Mouse (Mus musculus) C2C12 (cell line): Measurements from ENCODE around the gene Sult5a1. TPM values are rescaled to one million over a fixed set of nuclear protein-coding genes. Genes with fewer than 3 reads are reported as not detected.

Experiments
- H3K27me3 ChIP-seq: one replicate; pipeline ENCODE4 v1.6.1; 2011; ENCODE audit not compliant: control insufficient read depth, insufficient read depth, insufficient read length
- H3K36me3 ChIP-seq: one replicate; pipeline ENCODE4 v1.6.1; 2011; ENCODE audit not compliant: control insufficient read depth, insufficient read depth
- H3K4me3 ChIP-seq: one replicate; pipeline ENCODE4 v1.5.1; 2011; ENCODE audit warnings: mild to moderate bottlenecking, control low read depth; ENCODE audit not compliant: poor library complexity, insufficient read depth, severe bottlenecking
- H3K79me2 ChIP-seq: one replicate; pipeline ENCODE4 v1.6.1; 2011; ENCODE audit not compliant: control insufficient read depth, insufficient read depth
- H3K79me3 ChIP-seq: one replicate; pipeline ENCODE4 v1.6.1; 2011; ENCODE audit warnings: low read depth, control low read depth
- H3ac ChIP-seq: one replicate; pipeline ENCODE3; 2011; ENCODE audit warnings: low read depth; ENCODE audit not compliant: control insufficient read depth, insufficient read length
- CEBPB ChIP-seq: IDR thresholded peaks from one replicate; pipeline ENCODE4 v1.6.1; 2011; ENCODE audit warnings: low read depth, mild to moderate bottlenecking, control low read depth, moderate library complexity
- CTCF ChIP-seq: IDR thresholded peaks from one replicate; pipeline ENCODE4 v1.5.1; 2011; ENCODE audit not compliant: control insufficient read depth, insufficient read depth, insufficient read length
- FOSL1 ChIP-seq: IDR thresholded peaks from one replicate; pipeline ENCODE4 v1.8.0; 2011; ENCODE audit warnings: mild to moderate bottlenecking, low read length; ENCODE audit not compliant: poor library complexity, insufficient read depth, severe bottlenecking
- MAX ChIP-seq: IDR thresholded peaks from one replicate; pipeline ENCODE4 v1.6.1; 2011; ENCODE audit warnings: mild to moderate bottlenecking, control low read depth
- MYOD1 ChIP-seq: IDR thresholded peaks from one replicate; pipeline ENCODE4 v1.6.1; 2011; ENCODE audit warnings: low read depth; ENCODE audit not compliant: control insufficient read depth, insufficient read length
- MYOG ChIP-seq: IDR thresholded peaks from one replicate; pipeline ENCODE4 v1.6.1; 2011; ENCODE audit not compliant: control insufficient read depth, insufficient read length; ENCODE audit errors: extremely low read depth
- USF1 ChIP-seq: IDR thresholded peaks from one replicate; pipeline ENCODE4 v1.6.1; 2011; ENCODE audit warnings: low read depth, mild to moderate bottlenecking, control low read depth, moderate library complexity
- polyA plus RNA-seq: library from polyadenylated mRNA; unstranded; fragments of >200 nt; fragmentation: generic; extraction: Trizol; gene quantifications from one replicate; pipeline ENCODE4 v1.2.1, GENCODE M21; 2012; ENCODE audit warnings: missing spikeins

The Sult5a1 gene
- polyA plus RNA-seq, 1 experiment, result 0.05 TPM

DNA sequence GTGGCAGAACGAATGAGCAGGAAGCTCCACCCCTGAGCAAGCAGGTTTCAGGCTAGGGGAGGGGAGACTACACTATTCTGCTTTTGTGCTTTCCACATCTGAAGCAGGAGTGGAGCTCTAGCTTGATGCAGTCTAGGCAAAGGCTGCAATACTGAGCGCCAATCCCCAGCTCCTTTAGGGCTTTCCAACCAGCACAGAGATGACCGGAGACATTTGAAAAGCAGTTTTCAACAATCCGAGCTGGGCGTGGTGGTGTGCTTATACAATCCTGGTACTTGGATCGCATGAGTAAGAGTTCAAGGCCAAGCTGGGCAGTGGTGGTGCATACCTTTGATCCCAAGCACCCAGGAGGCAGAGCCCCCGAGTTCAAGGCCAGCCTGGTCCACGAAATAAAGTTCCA is 33.8 kb upstream of the Sult5a1 start:
- Histone ChIP-seq H3K36me3 (no peaks in the 10 kb centered on the region), H3K79me2 (no peaks in the 10 kb centered on the region), H3ac (no peak overlapping the region), H3K79me3 (no peaks in the 10 kb centered on the region), H3K27me3 (no peaks in the 10 kb centered on the region), H3K4me3 (no peak overlapping the region)
- TF ChIP-seq MYOG, result no peak
- TF ChIP-seq MAX, result no peak
- no peak for TF ChIP-seq CEBPB
- no peak for TF ChIP-seq FOSL1
- no peak for TF ChIP-seq MYOD1
- TF ChIP-seq CTCF, result no peak

DNA sequence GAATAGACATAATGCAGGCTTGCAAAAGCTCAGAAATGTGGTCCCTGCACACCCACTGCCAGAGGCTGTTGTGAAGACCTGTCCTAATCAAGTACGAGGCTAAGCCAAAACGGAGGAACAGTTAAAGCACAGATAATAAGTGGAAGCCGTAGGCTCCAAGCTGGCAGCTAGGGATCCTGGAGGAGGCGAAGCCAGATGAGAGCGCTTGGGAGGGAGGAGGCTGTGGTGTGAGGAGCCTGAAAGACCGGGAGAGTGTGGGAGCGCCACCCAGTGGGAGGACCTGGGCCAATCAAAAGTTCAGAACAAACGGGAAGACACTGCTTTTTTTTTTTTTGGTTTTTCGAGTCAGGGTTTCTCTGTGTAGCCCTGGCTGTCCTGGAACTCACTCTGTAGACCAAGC is 32.6 kb upstream of the Sult5a1 start:
- Histone ChIP-seq H3K36me3 (no peaks in the 10 kb centered on the region), H3K79me3 (no peaks in the 10 kb centered on the region), H3K4me3 (no peak overlapping the region), H3K27me3 (no peaks in the 10 kb centered on the region), H3ac (no peak overlapping the region), H3K79me2 (no peaks in the 10 kb centered on the region)
- no peak for TF ChIP-seq MAX
- peak; percentile 42 for TF ChIP-seq CTCF
- TF ChIP-seq MYOG, result no peak
- TF ChIP-seq MYOD1, result no peak

DNA sequence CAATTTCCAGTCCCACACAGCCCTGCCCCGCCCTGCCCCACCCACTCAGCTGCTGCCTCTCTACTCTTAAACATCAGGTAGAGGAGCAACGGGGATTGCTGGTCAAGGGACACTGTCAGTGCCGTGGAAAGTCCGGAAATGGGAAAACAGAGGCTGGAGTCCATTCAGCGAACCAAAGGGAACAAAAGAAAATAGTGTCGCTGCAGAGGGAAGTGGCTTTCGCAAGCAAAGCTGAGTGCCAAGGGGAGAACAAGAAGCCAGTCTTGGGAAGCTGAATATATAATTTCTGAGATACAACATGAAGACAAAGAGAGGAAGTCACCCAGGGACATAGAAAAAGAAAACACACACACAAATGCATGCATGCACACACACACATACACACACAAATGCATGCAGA is 30.7 kb upstream of the Sult5a1 start:
- Histone ChIP-seq H3K4me3 (no peak overlapping the region), H3K79me2 (no peaks in the 10 kb centered on the region), H3K27me3 (no peaks in the 10 kb centered on the region), H3K79me3 (no peaks in the 10 kb centered on the region), H3K36me3 (no peaks in the 10 kb centered on the region), H3ac (no peak overlapping the region)
- TF ChIP-seq MYOD1 (no peak), USF1 (no peak), CEBPB (no peak)

DNA sequence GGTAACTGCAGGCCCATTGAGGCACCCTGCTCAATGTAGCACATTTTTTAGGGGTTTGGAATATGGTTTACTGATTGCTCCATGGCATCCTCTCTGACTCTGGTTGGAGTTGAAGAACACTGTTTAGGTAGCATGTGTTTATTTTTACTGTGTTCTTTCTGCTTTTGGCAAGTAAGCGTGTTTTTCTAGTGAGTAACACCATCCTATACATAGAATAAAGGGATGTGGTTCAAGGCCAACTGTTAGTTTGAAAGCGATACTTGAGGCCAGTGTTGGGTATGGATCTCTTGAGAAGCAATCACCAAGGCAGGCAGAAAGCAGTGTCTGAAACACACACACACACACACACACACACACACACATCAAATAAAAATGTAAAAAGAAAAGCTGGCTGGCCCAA is 29.9 kb upstream of the Sult5a1 start:
- H3K79me2 ChIP-seq, result no peaks in the 10 kb centered on the region
- no peak overlapping the region for H3K4me3 ChIP-seq
- H3K36me3 ChIP-seq, result no peaks in the 10 kb centered on the region
- H3K79me3 ChIP-seq, result no peaks in the 10 kb centered on the region
- H3K27me3 ChIP-seq, result no peaks in the 10 kb centered on the region
- H3ac ChIP-seq, result no peak overlapping the region
- TF ChIP-seq FOSL1 (no peak), USF1 (no peak), CTCF (no peak), CEBPB (no peak), MYOD1 (no peak), MAX (no peak), MYOG (no peak)

DNA sequence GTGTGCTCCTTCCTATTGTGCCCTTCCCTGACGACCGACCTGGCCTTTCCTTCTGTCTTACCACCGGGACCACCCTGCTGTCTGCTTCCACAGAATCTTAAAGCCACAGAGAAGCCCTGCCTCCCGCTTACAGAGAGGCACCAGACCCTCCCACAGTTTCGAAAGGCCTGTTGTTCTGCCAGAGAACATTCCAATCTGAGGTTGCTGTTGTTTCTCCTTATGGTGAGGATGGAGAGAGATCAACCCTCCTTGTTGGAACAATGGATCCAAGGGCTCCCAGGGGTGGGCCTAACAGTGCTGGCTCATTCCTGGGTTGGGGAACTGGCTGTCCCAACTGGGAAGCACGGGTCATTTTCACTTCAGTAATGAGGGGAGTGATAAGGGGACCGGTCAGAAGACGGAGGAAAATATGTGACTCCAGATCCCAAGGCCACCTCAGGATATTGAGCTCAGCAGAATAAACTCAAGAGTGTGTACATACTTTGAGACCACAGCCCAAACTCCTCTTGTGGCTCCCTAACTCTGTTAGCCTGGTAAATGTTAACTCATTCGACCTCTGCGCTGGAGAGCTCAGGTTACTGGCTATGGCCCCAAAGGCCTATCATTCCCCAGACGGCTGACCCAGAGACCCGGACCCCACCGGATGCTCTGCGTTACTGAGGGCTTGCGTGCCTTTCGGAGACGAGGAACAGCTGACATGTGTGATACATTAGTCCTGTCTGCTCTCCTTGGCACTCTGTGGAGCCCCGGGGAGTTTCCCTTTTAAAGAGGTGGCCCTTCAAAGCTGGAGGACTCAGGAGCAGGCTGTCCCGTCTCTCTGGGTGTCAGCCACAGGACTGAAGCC is 27.7 kb upstream of the Sult5a1 start, which contains the start of gene Dpep1:
Dpep1 (plus strand) TSS at position 677 of the 844 bp plus-strand sequence.
- H3K79me3 ChIP-seq, result no peaks in the 10 kb centered on the region
- TF ChIP-seq MYOG (no peak), MAX (no peak), FOSL1 (no peak), USF1 (no peak), CEBPB (no peak), MYOD1 (no peak), CTCF (no peak)
- no peaks in the 10 kb centered on the region for H3K27me3 ChIP-seq
- H3K36me3 ChIP-seq, result no peaks in the 10 kb centered on the region
- H3K4me3 ChIP-seq, result no peak within 1 kb of the TSS
- H3ac ChIP-seq, result no peak within 1 kb of the TSS
- no peaks in the 10 kb centered on the region for H3K79me2 ChIP-seq

DNA sequence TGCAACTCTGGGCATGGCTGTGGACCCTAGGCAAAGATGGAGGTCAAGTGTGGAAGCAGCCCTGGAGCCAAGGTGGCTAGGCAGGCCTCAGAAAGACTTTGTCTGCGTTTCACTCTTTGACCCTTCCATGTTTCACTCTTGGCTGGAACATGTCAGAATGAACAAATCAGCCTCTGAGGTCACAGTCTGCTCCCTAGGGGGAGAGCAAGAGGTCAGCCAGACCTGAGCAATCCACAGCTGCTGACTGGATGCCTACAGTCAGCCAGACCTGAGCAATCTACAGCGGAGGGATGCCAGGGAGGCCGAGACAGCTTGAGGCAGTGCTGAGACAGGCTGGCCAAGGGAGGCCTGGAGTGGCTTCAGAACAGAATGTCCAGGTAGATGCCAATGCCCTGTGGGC is 23.3 kb upstream of the Sult5a1 start:
- TF ChIP-seq MYOD1 (no peak), USF1 (no peak), CTCF (no peak), FOSL1 (no peak), CEBPB (no peak)
- H3K79me2 ChIP-seq, result no peaks in the 10 kb centered on the region
- no peak overlapping the region for H3ac ChIP-seq
- H3K36me3 ChIP-seq, result no peaks in the 10 kb centered on the region
- no peak overlapping the region for H3K4me3 ChIP-seq
- H3K27me3 ChIP-seq, result no peaks in the 10 kb centered on the region
- no peaks in the 10 kb centered on the region for H3K79me3 ChIP-seq
